Mouse (Mus musculus) CD8-positive naive resting alpha-beta T cell, adult 2 months (primary cell): Measurements from ENCODE around the gene Speg.
A peak's percentile ranks its signal among the peaks of the same experiment; 100 is the strongest.

ENCODE experiments used
- DNase-seq, 2 experiments: peaks; one replicate each; pipeline ENCODE4 v3.0.0; 2022; ENCODE audit warnings: low read depth in 2 of 2, low spot score in 2 of 2

Speg gene

DNA sequence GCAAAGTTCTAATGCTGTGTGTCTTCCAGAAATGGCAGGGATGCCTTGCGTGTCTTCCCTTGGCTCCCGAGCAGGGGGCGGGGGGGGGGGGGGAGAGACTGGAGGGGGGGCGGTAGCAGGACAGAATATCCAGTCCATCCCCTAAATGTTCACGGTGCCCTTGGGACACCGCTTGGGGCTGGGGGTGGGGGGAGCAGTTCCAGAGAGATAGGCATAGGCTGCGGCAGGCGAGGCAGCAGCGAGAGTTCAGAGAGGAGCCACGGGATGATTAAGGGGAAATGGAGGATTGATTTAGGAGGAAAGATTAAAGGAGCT, 82.6 kb downstream of the Speg start:
- no peak for DNase-seq

DNA sequence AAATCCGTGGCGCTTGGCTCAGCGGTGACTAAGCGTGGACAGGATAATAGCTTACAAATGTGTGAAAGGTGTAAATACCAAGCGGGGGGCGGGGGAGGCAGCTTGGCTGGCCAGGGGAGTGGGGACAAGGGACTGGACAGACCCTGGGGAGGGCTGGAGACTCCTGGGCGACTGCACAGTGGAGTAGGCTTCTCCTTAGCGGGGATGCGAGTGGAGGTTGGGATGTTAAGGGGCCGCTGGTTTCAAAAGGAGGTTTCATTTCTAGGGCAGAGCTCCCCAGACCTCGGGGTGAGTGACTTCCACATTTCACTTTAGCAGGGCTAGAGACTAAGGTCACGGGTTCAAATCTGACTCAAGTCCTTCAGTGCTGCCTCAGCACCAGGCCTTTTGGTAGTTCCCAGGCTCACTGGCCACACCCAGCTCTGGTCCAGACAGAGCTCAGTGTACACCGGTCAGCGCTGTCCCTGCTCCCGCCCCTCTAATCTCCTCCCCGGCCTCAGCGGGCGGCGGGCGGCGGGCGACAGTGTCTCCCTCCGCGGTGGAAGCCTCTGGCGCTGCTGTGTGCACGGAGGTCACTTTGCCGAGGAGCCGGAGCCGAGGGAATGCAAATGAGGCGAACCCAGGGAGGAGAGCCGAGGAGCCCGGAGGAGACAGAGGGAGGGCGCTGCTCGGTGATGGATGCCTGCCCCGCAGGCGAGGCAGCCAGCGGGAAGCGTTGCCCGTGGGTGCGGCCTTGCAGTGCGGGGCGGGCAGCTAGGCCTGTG, 83.1 kb downstream of the Speg start:
- DNase-seq = no peak

DNA sequence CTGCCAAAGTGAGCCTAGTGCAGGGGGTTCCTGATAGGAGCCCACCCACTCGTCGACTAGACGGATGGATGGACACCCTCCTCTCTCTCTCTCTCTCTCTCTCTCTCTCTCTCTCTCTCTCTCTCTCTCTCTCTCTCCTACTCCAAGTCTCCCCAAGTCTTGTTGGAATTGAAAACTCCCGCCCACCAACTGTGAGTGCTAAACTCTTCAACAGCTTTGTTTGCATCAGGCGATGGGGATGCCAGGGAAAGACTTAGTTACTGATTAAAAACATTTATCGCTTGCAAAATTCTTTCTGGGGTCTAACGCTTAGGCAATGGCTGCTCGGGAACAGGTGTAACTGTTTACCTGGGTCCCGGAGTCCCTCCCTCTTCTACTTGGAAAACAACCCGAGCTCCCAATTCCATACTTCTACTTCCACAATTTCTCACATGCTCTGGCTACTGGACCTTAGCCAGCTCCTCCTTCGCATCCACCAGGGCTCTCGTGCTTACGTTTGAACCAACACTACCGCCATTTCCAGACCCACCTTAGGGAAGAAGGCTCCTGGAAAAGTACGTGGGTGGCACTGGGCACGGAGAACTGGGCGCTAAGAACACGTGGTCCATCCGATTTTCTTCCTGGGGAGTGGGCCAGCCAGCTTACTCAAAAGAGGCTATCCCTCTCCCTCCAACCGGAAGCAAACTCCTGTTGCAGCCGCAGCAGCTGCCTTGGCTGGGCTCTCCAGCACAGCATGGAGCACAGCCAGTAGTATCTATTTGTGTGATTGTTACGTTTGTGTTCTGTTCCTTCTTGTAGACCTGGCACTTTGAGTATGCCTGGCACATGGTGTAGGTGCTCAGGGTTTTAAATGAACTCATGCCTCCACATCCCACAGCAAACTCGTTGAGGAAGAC, 83.9 kb downstream of the Speg start:
- no peak for DNase-seq

DNA sequence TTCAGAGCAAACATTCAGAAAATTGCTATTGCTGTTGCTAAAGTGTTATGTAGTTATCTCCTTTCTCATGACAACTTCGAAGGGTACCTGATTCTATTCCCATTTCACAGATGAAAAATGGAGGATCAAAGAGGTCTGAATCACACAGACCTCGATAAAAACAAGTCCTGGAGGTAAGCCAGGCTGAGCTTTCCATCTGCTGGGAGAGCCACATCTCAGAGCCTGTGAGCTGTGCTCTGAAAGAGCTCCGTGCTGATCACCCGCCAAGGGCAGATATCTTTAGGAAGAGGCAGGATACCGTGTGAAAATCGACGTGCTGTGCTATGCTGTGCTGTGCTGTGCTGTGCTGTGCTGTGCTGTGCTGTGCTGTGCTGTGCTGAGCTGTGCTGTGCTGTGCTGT, 85.2 kb downstream of the Speg start:
- DNase-seq = no peak

DNA sequence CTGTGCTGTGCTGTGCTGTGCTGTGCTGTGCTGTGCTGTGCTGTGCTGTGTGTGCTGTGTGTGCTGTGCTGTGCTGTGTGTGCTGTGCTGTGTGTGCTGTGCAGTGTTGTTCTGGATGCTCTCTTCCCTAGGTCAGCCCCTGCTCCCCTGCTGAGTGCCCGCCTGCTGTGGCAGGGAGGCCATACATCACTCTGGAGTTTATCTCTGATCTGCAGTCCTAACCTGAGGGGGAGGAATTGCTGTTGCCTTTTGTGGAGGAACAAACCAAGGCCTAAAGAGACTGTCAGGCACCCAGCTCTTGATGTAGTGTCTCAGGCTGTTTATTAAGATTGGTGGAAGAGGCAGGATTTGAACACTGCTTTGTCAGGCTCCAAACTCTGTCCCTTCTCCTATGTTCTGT, 87.5 kb downstream of the Speg start:
- no peak for DNase-seq

DNA sequence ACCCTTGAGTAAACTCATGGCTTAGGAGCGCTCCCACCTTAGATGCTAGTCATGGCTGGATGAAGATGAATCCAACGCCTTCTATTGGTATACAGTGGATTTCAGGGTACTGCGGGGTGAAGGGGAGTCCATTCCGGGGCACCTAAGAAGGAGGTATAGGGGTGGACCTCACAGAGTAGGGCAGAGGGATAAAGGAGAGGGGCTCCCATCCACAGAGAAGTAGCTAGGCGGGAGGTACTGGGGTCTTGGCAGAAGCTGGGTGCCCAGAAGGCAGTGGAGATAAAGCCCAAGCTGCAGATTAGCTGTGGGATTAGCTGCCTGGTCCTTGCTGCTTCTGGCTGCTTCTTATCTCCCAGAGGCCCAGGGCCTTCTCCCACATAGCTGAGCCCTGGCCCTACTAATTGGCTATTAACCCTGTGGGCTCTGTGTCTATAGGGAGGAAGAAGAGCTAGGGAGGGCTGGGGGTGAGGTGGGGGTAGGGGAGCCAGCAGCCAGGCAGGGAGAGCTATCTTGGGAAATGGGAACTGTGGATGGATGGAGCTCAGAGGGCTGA, 88.6 kb downstream of the Speg start:
- DNase-seq = no peak

DNA sequence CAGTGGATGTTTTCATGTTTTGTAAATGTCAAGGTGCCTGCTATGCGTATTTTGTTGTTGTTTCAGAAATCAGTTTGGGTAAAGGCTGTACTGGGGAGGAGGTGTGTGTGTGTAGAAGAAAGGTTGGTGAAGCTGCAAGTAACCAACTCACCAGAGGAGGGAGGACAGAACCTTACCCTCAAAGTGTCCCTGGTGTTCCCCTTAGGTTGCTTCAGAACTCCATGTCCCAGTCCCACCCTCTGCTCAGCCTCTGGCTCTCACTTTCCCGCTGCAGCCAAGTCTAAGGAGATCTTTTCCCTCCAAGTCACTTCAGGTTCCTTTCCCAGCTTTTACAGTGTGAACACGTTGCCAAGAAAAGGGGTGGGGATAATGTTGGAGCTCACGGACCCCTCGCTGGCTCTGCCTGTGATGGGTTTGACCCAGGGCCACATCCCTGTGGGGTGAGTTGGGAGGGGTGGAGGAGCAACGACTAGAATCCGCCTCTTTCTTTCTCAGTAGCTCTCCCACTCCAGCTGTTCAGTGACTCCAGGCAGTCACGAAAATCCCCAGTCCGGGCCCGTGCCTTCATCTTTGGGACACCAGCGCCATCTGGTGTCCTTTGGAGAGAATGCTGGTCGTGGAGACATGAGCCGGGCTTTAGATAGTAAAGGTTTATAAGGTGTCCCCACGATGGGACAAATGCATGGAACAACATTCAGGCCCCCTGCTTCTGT, 92.3 kb downstream of the Speg start:
- DNase-seq = peak; percentile 58 to 62

DNA sequence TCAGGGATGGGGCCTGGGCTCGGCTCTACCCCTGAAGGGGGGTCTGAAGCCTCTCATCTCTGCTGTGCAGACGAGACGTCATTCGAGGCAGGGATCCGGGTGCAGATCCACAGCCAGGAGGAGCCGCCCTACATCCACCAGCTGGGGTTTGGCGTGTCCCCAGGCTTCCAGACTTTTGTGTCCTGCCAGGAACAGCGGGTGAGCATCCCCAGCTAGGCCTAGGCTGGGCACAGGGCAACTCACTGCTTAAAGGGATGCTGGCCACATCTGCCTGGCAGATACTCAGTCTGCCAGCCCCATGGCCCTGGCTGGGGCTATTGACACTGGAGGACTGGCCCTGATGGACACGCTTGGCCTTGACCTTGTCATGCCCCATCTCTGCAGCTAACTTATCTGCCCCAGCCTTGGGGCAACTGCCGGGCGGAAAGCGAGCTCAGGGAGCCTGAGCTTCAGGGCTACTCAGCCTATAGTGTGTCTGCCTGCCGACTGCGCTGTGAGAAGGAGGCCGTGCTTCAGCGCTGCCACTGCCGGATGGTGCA, 94.3 kb downstream of the Speg start:
- DNase-seq = no peak

GRCm38 (mm10) chr1:75476441-75476840, 101.3 kb downstream of the Speg start:
- DNase-seq = no peak

- peak; percentile 75 to 80 for DNase-seq
These were observed 102.3 kb downstream of the Speg start for GRCm38 (mm10) chr1:75477264-75477965.

- no peak for DNase-seq
These were observed 102.8 kb downstream of the Speg start for GRCm38 (mm10) chr1:75477966-75478290.

DNA sequence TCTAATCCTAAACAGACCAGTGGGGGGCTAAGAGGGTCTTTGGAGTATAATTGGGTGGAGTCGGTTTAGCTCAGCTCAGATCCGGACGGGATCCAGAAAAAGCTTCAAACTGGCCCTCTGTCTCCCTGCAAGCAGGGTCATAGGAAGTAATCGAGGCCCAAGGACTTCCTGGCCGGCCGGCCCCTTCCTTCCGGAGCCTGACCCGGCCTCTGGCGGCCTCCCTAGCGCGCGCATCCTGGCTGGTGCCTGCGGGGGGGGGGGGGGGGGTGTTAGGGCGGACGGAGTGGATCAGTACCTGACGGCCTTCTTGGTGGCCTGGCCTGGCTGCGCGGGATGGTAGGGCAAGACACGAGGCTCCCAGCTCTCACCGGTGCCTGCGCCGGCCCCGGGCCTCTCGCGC, 103.4 kb downstream of the Speg start:
- DNase-seq = no peak

- DNase-seq = peak; percentile 93 to 95
These were observed 104.0 kb downstream of the Speg start, which contains the start of the genes Chpf and Tmem198 for GRCm38 (mm10) chr1:75478916-75479634. TSS of gene Chpf (minus strand) at chr1:75479307. TSS of gene Tmem198 (plus strand) at chr1:75479532.

- DNase-seq = no peak
These were observed 104.5 kb downstream of the Speg start for GRCm38 (mm10) chr1:75479635-75479989.

DNA sequence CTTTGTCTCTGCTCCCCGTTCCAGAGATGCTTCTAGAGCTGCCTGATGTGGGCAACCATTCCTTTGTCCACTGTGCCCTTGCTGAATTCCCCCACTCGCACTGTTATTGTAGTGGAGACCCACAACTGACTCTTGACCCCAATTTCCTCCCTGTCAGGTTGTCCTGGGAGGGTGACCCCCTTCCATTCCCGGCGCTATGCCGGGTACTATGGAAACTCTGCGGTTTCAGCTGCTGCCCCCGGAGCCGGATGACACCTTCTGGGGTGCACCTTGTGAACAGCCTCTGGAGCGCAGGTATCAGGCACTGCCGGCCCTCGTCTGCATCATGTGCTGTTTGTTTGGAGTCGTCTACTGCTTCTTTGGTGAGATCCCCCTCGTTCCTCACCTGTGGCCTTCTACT, 104.9 kb downstream of the Speg start:
- DNase-seq = no peak

DNA sequence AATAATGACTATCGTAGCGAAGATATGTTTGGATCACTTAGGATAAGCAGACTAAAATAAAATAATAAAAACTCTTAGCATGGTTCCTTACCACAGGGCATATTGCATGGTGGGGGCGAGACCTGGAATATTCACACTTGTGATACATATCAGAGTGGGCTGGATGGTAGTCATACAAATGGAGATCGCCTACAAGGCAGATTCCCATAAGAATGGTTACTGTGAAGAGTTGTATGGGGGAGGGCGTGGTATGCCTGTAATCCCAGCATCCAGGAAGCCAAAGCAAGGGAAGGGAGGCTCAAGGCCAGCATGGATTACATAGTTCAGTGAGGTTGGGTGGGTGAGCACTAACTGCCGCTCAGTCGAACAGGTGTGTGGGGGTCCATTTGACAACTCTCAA, 105.6 kb downstream of the Speg start:
- no peak for DNase-seq
